Mouse (Mus musculus) heart, adult 8-10 months (tissue): ENCODE data around the gene 6030408B16Rik. TPM values are rescaled to one million over a fixed set of nuclear protein-coding genes. Genes with fewer than 3 reads are reported as not detected.

Experiments used
- DNase-seq: peaks from one replicate; pipeline ENCODE4 v3.0.0; 2022; ENCODE audit warnings: low spot score
- total RNA-seq, 4 experiments: library from RNA; stranded (reverse); gene quantifications; 2 replicates each; pipeline ENCODE4 v1.2.4; 2022

6030408B16Rik gene
- total RNA-seq, 4 experiments from 2014 or later, result 0.54 to 2.1 (median 1.1) TPM

- DNase-seq, result peak; percentile 46
Measured at GRCm38 (mm10) chr15:101267053-101268032, 25.7 kb upstream of the 6030408B16Rik start.

DNA sequence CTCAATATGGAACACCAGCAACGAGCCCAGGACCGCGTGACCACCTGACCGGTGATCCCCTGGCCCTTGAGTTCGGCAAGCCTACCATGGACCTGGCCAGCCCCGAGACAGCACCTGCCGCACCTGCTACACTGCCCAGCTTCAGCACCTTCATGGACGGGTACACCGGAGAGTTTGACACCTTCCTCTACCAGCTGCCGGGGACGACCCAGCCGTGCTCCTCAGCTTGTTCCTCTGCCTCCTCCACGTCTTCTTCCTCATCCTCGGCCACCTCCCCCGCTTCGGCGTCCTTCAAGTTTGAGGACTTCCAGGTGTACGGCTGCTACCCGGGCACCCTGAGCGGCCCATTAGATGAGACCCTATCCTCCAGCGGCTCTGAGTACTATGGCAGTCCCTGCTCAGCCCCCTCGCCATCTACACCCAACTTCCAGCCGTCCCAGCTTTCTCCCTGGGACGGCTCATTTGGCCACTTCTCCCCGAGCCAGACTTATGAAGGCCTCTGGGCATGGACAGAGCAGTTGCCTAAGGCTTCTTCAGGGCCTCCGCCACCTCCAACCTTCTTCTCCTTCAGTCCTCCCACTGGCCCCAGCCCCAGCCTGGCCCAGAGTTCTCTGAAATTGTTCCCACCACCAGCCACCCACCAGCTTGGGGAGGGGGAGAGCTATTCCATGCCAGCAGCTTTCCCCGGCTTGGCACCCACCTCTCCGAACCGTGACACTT is 22.8 kb upstream of the 6030408B16Rik start:
- DNase-seq, result no peak

GRCm38 (mm10) chr15:101271107-101271506 is 21.9 kb upstream of the 6030408B16Rik start:
- no peak for DNase-seq

GRCm38 (mm10) chr15:101271513-101271912 is 21.5 kb upstream of the 6030408B16Rik start:
- DNase-seq, result no peak

DNA sequence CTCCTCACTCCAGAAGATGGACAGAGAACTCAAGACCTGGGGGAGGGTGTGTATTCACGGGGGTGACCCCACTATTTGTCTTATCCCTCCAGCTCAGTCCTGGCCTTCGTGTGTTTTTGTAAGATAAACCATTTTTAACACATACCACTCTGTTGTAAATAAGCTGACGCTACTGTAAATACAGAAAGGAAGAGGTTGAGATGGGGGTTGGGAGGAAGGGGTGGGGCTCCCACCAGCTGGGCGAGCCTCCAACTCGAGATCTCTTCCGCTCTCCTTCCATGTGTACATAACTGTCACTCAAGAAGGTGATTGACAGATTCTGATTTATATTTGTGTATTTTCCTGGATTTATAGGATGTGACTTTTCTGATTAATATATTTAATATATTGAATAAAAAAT is 18.6 kb upstream of the 6030408B16Rik start:
- DNase-seq, result no peak

DNA sequence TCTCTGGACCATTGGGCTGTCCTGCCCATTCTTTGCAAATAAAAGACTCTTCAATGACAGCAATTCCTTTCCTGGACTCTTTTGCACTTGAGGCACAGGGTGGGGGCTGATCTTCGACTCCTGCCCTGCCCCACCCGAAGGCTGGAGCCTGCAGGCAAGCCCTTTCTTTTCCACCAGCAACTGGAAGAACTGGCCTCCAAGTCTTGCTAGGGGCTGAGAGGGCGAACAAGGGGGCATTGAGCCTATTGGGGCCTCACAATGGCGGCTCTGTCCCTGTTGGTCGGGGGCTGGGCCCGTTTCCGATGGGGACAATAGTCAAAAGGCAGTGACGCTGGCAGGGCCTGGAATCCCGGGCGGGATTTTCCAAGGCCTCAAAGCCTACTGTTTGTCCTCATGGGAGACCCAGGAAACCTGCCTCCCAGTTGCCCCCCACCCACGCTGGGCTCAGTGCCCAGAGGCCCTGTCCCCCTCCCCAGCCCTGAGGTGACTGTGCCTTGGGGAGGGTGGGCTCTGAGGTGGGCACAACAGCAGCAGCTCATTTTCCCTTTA is 15.6 kb upstream of the 6030408B16Rik start:
- no peak for DNase-seq

DNA sequence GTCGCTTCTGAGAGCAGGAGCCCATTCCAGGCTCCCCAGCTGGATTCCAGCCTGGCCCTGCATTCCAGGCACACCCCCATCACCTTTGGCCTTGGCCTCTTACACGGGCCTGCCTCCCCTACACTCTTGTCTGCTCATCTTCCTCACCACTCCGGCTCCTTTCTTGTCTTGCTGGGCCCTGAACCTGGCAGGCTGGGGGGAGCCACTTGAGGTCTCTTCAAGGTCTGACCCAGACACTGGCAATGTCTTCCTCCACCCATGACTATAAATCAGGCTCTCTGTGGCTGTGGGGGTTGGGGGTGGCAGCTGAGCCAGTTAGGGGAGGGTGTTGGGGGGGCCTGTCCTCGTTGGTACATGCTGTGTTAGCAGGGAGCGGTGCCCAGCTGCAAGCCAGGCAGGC is 14.4 kb upstream of the 6030408B16Rik start:
- DNase-seq, result no peak

- no peak for DNase-seq
Measured at GRCm38 (mm10) chr15:101279430-101279999, 13.5 kb upstream of the 6030408B16Rik start.

- no peak for DNase-seq
Measured at GRCm38 (mm10) chr15:101282471-101282870, 10.5 kb upstream of the 6030408B16Rik start.

GRCm38 (mm10) chr15:101283183-101283910 is 9.7 kb upstream of the 6030408B16Rik start:
- peak; percentile 79 for DNase-seq

DNA sequence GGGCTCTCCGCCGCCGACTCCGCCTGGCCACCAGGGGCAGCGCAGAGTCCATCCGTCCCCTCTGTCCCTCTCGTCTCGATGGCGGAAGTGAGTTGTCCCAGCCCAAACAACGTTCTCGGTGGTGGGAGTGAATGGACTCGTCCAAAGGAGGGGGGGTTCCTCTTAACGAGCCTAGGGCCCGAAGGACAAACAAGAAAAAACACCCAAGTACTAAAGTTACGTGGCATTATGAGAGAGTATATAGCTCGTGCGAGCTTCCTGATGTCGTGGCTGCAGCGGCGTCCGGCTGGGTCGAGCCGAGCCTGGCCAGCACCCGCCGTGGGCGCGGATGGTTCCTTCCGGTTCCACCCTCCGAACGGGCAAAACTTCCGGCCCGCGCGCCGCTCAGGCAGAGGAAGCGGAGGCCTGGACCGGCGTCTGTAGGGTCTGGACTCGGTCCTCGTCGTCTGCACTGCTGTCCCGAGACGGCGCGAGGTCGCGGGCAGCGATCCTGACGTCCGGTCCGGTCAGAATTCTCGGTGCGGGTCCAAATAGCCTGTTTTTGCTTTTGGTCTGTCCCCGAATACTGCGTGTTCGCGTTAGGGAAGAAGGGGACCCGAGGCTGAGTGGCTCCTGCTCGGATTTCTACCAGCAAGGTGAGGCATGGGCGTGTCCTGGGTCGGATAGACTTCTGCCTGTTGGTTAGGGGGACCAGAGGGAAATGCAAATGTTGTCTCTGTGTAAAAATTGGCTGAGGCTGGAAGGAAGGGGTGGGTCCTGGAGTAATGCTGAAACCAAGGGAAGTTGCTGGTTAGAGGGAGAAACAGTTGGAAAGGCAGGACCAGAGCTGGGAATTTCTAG is 8.9 kb upstream of the 6030408B16Rik start, which contains the start of gene Atg101:
Gene Atg101 (plus strand): TSS at position 362 of the 840 bp plus-strand sequence.
- peak; percentile 91 for DNase-seq

DNA sequence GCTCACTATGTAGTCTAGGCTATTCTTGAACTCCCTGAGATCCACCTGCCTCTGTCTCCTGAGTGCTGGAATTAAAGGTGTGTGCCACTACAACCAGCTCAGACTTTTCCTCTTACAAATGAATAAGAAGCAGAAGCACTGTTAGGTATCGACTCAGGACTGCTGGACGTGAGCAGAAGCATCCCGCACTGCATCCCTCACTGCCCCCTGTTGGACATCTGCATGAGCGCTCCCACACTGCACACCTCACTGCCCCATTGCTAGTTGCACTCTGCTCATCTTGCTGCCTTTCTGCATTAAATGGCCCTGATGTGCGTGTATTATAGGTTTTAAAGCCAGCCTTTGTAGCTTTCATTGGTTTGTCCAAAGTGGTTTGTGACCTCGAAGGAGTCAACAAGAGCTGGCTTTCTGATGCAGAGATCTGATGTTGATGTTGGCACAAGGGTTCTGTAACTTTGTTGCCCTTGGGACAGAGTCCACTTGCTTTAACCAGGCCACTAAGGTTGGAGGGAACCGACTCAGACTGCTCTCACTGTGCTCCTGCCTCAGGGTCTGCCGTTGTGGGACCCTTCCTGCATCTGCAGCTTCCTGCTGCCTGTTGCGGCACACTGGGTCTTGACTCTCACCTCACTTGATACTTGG is 6.8 kb upstream of the 6030408B16Rik start:
- no peak for DNase-seq

DNA sequence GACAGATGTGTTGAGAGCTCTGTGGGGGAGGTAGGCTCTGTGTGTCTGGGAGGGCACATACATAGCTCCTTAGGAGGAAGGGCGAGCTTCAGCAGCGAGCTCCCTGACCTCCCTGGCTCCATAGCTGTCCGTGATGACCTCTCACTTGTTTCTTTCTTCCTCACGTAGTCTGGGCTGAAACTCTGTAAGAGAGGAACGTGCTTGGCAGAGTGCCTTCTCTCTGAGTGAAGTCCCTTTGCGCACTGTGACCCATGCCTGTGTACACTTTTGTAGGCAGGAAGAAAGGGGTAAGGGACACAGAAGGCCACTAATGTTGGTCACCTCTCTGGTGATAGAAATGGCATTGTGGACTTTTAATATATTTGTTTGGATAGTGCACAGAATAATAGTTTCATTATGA is 5.7 kb upstream of the 6030408B16Rik start:
- no peak for DNase-seq

GRCm38 (mm10) chr15:101290354-101290753 is 2.7 kb upstream of the 6030408B16Rik start:
- no peak for DNase-seq

DNA sequence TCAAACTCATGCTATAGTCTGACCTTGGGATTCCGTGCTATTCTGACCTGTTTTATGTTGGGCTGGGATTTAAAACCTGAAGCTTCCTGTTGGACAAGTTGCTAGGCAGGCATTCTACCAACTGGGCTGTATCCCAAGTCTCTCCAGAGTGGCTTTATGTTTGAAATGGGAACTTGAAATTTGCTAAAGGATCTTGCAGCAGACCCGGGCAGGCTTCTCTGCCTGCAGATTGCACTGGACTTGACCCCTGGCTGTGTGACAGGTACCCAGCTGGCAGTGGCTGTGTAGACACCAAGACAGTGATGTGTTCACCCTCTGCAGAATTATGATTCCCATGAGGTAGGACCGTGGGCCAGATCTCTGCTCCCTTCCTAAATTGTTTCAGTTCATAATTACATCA is 1.0 kb upstream of the 6030408B16Rik start:
- no peak for DNase-seq

GRCm38 (mm10) chr15:101294028-101294894 is 1.2 kb downstream of the 6030408B16Rik start:
- DNase-seq, result no peak

DNA sequence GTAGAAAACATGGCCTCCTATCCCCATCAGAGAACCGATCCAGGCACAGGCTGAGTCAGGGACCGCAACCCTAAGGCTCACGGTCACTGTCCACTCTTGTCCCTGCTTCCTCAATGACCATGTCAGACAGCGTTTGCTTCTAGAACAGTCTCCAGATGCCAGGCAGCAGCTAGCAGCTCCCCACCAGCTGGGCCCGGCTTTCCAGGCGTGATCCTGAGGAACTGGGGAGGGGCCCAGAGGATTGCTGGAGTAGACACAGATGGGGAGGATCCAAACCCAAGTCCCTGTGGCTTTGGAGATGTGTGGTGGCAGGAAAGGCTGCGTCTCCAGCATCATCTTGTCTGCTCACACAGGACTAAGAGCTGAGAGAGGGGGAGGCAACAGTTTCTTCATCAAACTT is 2.1 kb downstream of the 6030408B16Rik start:
- peak; percentile 53 for DNase-seq

- no peak for DNase-seq
Measured at GRCm38 (mm10) chr15:101295616-101296015, 2.6 kb downstream of the 6030408B16Rik start.

GRCm38 (mm10) chr15:101296091-101296490 is 3.1 kb downstream of the 6030408B16Rik start:
- no peak for DNase-seq
